Mouse (Mus musculus) stomach, postnatal 0 days (tissue): ENCODE data around the gene Blcap.

ENCODE experiments used
- CTCF ChIP-seq: IDR thresholded peaks from 2 replicates; pipeline ENCODE4 v1.5.1; 2016; ENCODE audit warnings: antibody characterized with exemption, low read depth, mild to moderate bottlenecking, moderate library complexity
- EP300 ChIP-seq: optimal IDR thresholded peaks from 2 replicates; pipeline ENCODE3; 2016; ENCODE audit warnings: antibody characterized with exemption

GRCm38 (mm10) chr2:157564723-157565122 lies 6.4 kb downstream of the Blcap start:
- TF ChIP-seq CTCF (no peak), EP300 (no peak)
